Mouse (Mus musculus): ENCODE data around the gene Lgi2. TPM values are rescaled to one million over a fixed set of nuclear protein-coding genes. Genes with fewer than 3 reads are reported as not detected.

The Lgi2 gene
- total RNA-seq, 2 experiments from 2014 or later: 2.6 to 3.5 TPM

Other genes starting within 250 kb of the Lgi2 start
- 1 to 10 TPM; 7.2 to 7.3 TPM for gene Sod3, start 202.7 kb downstream of the Lgi2 start, total RNA-seq (2021)
- 1 to 10 TPM; 2.2 to 2.6 TPM for gene Ccdc149, start 94.9 kb downstream of the Lgi2 start, total RNA-seq (2021)
- gene Sepsecs, start 103.2 kb upstream of the Lgi2 start, total RNA-seq (2021): 1 to 10 TPM; 5.6 to 5.9 TPM
- 1 to 10 TPM; 2.2 to 2.4 TPM for gene Pi4k2b, start 175.1 kb upstream of the Lgi2 start, total RNA-seq (2021)
- 1 to 10 TPM; 4.6 to 7.2 TPM for gene Zcchc4, start 208.9 kb upstream of the Lgi2 start, total RNA-seq (2021)

Measured in gastrocnemius, postnatal 14 days (tissue).